Mouse (Mus musculus) ES-Bruce4 (cell line): ENCODE measurements around the gene Cbfa2t3.

Experiments used
- CTCF ChIP-seq: IDR thresholded peaks from one replicate; pipeline ENCODE4 v1.8.1; 2011; ENCODE audit warnings: low read depth, low read length
- EP300 ChIP-seq: IDR thresholded peaks from 2 replicates; pipeline ENCODE4 v1.6.1; 2011; ENCODE audit warnings: low read depth, low read length; ENCODE audit not compliant: insufficient read depth

DNA sequence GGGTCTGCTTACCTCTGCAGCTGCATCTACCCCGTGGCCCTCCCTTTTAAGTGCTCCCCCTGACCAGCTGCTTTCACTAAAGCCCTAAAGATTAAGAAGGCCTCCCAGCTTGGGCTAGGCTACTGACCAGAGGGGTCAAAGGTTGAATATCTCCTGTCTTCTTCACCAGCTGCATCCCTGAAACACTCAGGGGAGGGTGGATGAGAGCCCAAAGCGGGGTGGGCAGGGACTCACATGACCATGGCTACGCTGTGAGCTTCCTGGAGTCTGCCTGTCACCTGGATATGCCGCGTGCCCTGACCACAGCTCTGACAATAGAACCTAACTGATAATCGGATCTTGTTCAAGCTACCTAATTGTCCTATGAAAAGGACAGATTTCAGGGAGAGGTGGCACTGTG, 76.2 kb downstream of the Cbfa2t3 start, which contains the start of gene Pabpn1l:
- TF ChIP-seq EP300 (no peak), CTCF (no peak)
